Mouse (Mus musculus) spleen, adult 2 months (tissue): ENCODE results near the gene Ihh.

Experiments
- CTCF ChIP-seq: fragments of 200-500 bp; IDR thresholded peaks from 2 replicates; pipeline ENCODE4 v1.5.1; 2011; ENCODE audit warnings: mild to moderate bottlenecking, inconsistent platforms; ENCODE audit not compliant: insufficient read depth, insufficient read length, insufficient replicate concordance; ENCODE audit errors: extremely low read depth
- POLR2A ChIP-seq: fragments of 200-500 bp; IDR thresholded peaks from 2 replicates; pipeline ENCODE4 v1.6.1; 2011; ENCODE audit warnings: low read depth, low read length, inconsistent platforms

- no peak for TF ChIP-seq CTCF
- TF ChIP-seq POLR2A, result no peak
These were observed 11.4 kb upstream of the Ihh start for GRCm38 (mm10) chr1:74962853-74963227.
